Mouse (Mus musculus) liver, adult 2 months (tissue): ENCODE measurements around the gene Plppr4.

Experiments
- CTCF ChIP-seq: fragments of 200-500 bp; IDR thresholded peaks from 2 replicates; pipeline ENCODE4 v1.5.1; 2011; ENCODE audit warnings: low read depth, low read length, control low read depth
- POLR2A ChIP-seq: fragments of 200-500 bp; IDR thresholded peaks from 2 replicates; pipeline ENCODE4 v1.6.1; 2011; ENCODE audit warnings: low read length, control low read depth; ENCODE audit not compliant: insufficient read depth; ENCODE audit errors: extremely low read depth

- TF ChIP-seq POLR2A, result no peak
- TF ChIP-seq CTCF, result no peak
Observed at GRCm38 (mm10) chr3:117297735-117298134, 62.9 kb downstream of the Plppr4 start.
